Mouse (Mus musculus) lung, postnatal 0 days (tissue): ENCODE data around the gene Vstm2b.

Experiments used
- CTCF ChIP-seq: IDR thresholded peaks from 2 replicates; pipeline ENCODE4 v1.5.1; 2016; ENCODE audit warnings: antibody characterized with exemption, mild to moderate bottlenecking
- EP300 ChIP-seq: IDR thresholded peaks from 2 replicates; pipeline ENCODE4 v1.6.1; 2016; ENCODE audit warnings: antibody characterized with exemption, mild to moderate bottlenecking, control low read depth

- no peak for TF ChIP-seq CTCF
- no peak for TF ChIP-seq EP300
Observed at GRCm38 (mm10) chr7:40899376-40900265, 1.5 kb downstream of the Vstm2b start.
